Mouse (Mus musculus): ENCODE measurements around the gene Rxra. TPM values are rescaled to one million over a fixed set of nuclear protein-coding genes. Genes with fewer than 3 reads are reported as not detected.

Gene Rxra
- polyA plus RNA-seq (2012): 0.55 TPM in 2 replicates

GRCm38 (mm10) chr2:27676106-27676477 is at the start of gene Rxra:
Gene Rxra (plus strand): TSS chr2:27676440.
- H3K4me3 ChIP-seq (replicated peaks): peak within 1 kb of the TSS; percentile 71
- H3K9me3 ChIP-seq (ENCODE audit: control insufficient read depth, low read length): no peaks in the 10 kb centered on the region
- H3K36me3 ChIP-seq (ENCODE audit: control insufficient read depth): no peaks in the 10 kb centered on the region
- TF ChIP-seq TAL1 (IDR thresholded peaks at IDR 0.05; ENCODE audit: low read length): no peak
- no peak for TF ChIP-seq GATA1 (IDR thresholded peaks at IDR 0.05; ENCODE audit: low read length)
- H3K4me1 ChIP-seq (ENCODE audit: control insufficient read depth): peaks cover 33% of the 10 kb centered on the region
- H3K27me3 ChIP-seq (ENCODE audit: control insufficient read depth): peaks cover 30% of the 10 kb centered on the region

- Histone ChIP-seq H3K36me3 (ENCODE audit: control insufficient read depth) (no peaks in the 10 kb centered on the region), H3K4me3 (replicated peaks) (no peak overlapping the region), H3K4me1 (ENCODE audit: control insufficient read depth) (no peaks in the 10 kb centered on the region; the same call in 1 of the 2 replicates), H3K27me3 (ENCODE audit: control insufficient read depth) (no peaks in the 10 kb centered on the region), H3K9me3 (ENCODE audit: control insufficient read depth, low read length) (no peaks in the 10 kb centered on the region)
- TF ChIP-seq GATA1 (IDR thresholded peaks at IDR 0.05; ENCODE audit: low read length) (no peak), TAL1 (IDR thresholded peaks at IDR 0.05; ENCODE audit: low read length) (no peak)
These were observed 49.6 kb upstream of the Rxra start for GRCm38 (mm10) chr2:27626604-27627003.

DNA sequence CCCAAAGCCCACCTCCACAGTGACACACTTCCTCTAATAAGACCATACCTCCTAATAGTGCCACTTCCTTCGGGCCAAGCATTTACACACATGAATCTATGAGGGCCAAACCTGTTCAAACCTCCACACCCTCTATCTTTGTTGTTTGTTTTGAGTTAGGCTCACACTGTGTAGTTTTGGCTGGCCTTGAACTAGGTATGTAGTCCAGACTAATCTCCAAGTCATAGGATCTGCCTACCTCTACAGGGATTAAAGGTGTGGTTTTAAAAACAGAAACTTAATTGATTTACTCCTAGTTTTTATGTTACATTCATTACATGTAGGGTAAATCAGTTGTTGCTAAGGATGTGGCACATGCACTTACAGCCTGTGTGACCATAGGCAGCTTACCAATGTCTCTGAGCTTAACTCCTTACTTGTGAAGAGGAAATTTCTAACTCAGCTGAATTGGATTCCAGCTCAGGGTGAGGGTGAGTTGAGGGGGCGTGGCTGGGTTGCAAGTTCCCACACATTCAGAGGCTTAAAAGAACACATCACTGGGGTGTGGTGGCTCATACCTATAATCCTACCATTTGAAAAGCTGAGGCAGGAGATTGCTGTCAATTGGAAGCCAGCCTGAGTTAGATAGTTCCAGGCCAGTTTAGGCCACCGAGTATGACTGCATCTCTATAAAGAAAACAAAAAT is 45.5 kb upstream of the Rxra start:
- Histone ChIP-seq H3K4me3 (replicated peaks) (no peak overlapping the region), H3K9me3 (ENCODE audit: control insufficient read depth, low read length) (no peaks in the 10 kb centered on the region), H3K36me3 (ENCODE audit: control insufficient read depth) (no peaks in the 10 kb centered on the region), H3K27me3 (ENCODE audit: control insufficient read depth) (no peaks in the 10 kb centered on the region), H3K4me1 (ENCODE audit: control insufficient read depth) (peaks cover 7% of the 10 kb centered on the region)
- TF ChIP-seq GATA1 (IDR thresholded peaks at IDR 0.05; ENCODE audit: low read length) (no peak), TAL1 (IDR thresholded peaks at IDR 0.05; ENCODE audit: low read length) (no peak)

GRCm38 (mm10) chr2:27633471-27633870 is 42.8 kb upstream of the Rxra start:
- Histone ChIP-seq H3K36me3 (ENCODE audit: control insufficient read depth) (no peaks in the 10 kb centered on the region), H3K4me3 (replicated peaks) (no peak overlapping the region), H3K4me1 (ENCODE audit: control insufficient read depth) (peaks cover 7% of the 10 kb centered on the region), H3K27me3 (ENCODE audit: control insufficient read depth) (no peaks in the 10 kb centered on the region), H3K9me3 (ENCODE audit: control insufficient read depth, low read length) (no peaks in the 10 kb centered on the region)
- TF ChIP-seq GATA1 (IDR thresholded peaks at IDR 0.05; ENCODE audit: low read length): no peak
- TF ChIP-seq TAL1 (IDR thresholded peaks at IDR 0.05; ENCODE audit: low read length): no peak

DNA sequence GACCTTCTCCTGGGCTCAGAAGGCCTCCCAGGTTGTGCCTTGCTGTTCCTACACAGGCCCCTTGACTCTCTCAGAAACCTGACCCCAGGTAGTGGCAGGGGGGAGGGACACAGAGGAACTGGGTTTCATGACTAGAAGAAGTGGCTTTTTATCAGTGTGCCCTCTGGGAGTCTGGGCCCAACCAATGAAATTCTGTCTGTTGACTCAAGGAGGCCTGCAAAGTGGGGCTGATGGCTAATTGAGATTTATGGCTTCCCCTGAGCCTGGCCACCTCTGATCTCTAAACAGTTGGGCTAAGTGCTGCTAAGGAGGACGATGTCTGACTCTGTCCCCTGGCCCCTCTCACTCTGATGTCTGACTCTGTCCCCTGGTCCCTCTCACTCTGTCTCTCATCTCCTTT is 42.2 kb upstream of the Rxra start:
- Histone ChIP-seq H3K36me3 (ENCODE audit: control insufficient read depth) (no peaks in the 10 kb centered on the region), H3K4me1 (ENCODE audit: control insufficient read depth) (peaks cover 7% of the 10 kb centered on the region), H3K4me3 (replicated peaks) (no peak overlapping the region), H3K9me3 (ENCODE audit: control insufficient read depth, low read length) (no peaks in the 10 kb centered on the region), H3K27me3 (ENCODE audit: control insufficient read depth) (no peaks in the 10 kb centered on the region)
- TF ChIP-seq TAL1 (IDR thresholded peaks at IDR 0.05; ENCODE audit: low read length) (no peak), GATA1 (IDR thresholded peaks at IDR 0.05; ENCODE audit: low read length) (no peak)

DNA sequence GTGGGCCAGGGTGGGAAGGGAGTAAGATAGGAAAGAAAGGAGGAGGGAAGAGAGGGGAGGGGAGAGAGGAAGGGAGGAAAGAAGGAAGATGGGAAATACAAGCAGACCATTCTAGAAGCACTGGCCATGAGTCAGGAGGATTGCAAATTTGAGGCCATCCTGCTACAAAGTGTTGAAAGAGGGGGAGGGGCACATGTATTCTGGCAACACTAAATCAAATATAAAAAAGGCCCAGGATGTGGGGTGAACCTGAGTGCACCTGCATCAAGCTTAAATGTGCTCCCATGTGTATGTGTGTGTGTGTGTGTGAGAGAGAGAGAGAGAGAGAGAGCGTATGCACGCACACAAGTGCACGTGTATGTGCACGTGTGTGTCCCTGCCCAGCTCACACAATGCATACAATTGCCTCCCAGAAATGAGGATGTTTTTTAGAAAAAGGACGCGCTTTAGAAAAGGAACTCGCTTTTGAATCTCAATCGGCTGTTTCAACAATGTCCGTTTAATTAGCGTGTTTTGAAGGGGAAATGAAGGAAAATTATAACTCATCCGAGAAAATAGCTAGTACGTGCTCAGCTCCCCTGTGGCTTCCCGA is 41.0 kb upstream of the Rxra start:
- Histone ChIP-seq H3K9me3 (ENCODE audit: control insufficient read depth, low read length) (no peaks in the 10 kb centered on the region), H3K4me3 (replicated peaks) (no peak overlapping the region), H3K27me3 (ENCODE audit: control insufficient read depth) (no peaks in the 10 kb centered on the region), H3K4me1 (ENCODE audit: control insufficient read depth) (peaks cover 7% of the 10 kb centered on the region), H3K36me3 (ENCODE audit: control insufficient read depth) (no peaks in the 10 kb centered on the region)
- TF ChIP-seq TAL1 (IDR thresholded peaks at IDR 0.05; ENCODE audit: low read length) (no peak), GATA1 (IDR thresholded peaks at IDR 0.05; ENCODE audit: low read length) (no peak)

DNA sequence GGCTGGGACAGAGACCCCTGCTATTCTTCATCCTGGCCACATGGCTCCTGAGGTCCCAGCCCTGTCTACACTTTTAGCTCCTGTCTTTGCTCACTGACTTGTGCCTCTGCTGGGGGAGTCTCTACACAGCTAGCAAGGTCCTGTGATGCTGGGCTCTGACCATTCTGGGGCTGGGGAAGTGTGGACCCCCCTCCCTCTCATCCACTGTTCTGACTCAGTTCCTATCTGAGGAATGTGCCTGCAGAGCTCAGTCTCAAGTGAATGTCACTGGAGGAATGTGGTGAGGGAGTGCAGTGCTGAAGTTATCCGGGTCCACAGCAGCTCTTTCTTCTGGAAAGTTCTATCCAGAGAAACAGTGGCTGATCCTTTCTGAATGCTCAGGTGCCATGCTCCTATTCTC is 39.4 kb upstream of the Rxra start:
- TF ChIP-seq GATA1 (IDR thresholded peaks at IDR 0.05; ENCODE audit: low read length): no peak
- TF ChIP-seq TAL1 (IDR thresholded peaks at IDR 0.05; ENCODE audit: low read length): no peak

DNA sequence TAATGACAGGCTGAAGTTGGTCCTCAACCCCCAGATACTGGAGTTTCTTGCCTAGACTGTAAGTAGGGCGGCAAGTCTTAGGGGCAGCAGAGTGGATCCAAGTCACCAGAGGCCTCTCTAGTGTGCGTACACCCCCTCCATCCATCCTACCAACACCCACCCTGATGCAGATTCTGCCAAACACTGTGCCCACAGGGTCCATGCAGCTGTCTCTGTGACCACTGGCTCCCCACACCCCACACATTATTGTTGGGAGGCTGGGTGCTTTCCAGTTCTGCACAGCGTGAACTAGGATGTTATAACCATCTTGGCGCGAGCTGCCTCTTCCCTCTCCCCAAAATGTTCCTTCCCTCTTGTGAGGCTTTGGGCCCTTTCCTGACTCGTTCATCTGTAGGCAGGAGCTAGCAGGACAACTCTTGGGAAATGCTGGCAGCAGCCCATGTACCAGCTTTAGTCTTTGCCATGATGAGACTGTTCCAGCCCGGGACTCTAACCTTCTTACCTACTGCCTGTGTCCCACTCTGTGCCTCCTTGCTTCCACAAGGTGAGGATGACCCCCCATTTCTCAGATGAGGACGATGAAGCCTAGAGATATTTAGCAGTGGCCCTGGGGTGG is 38.9 kb upstream of the Rxra start:
- no peak for TF ChIP-seq GATA1 (IDR thresholded peaks at IDR 0.05; ENCODE audit: low read length)
- TF ChIP-seq TAL1 (IDR thresholded peaks at IDR 0.05; ENCODE audit: low read length): no peak
- no peaks in the 10 kb centered on the region for H3K36me3 ChIP-seq (ENCODE audit: control insufficient read depth)
- H3K4me1 ChIP-seq (ENCODE audit: control insufficient read depth): peaks cover 7% of the 10 kb centered on the region
- no peaks in the 10 kb centered on the region for H3K27me3 ChIP-seq (ENCODE audit: control insufficient read depth)
- H3K9me3 ChIP-seq (ENCODE audit: control insufficient read depth, low read length): no peaks in the 10 kb centered on the region
- no peak overlapping the region for H3K4me3 ChIP-seq (replicated peaks)

More for the DNA sequence above, 39.4 kb upstream of the Rxra start:
- Histone ChIP-seq H3K4me1 (ENCODE audit: control insufficient read depth) (peaks cover 7% of the 10 kb centered on the region), H3K27me3 (ENCODE audit: control insufficient read depth) (no peaks in the 10 kb centered on the region), H3K4me3 (replicated peaks) (no peak overlapping the region), H3K9me3 (ENCODE audit: control insufficient read depth, low read length) (no peaks in the 10 kb centered on the region), H3K36me3 (ENCODE audit: control insufficient read depth) (no peaks in the 10 kb centered on the region)

- Histone ChIP-seq H3K27me3 (ENCODE audit: control insufficient read depth) (no peaks in the 10 kb centered on the region), H3K9me3 (ENCODE audit: control insufficient read depth, low read length) (no peaks in the 10 kb centered on the region), H3K4me3 (replicated peaks) (no peak overlapping the region), H3K36me3 (ENCODE audit: control insufficient read depth) (no peaks in the 10 kb centered on the region), H3K4me1 (ENCODE audit: control insufficient read depth) (no peaks in the 10 kb centered on the region; the same call in 1 of the 2 replicates)
- TF ChIP-seq GATA1 (IDR thresholded peaks at IDR 0.05; ENCODE audit: low read length): no peak
- no peak for TF ChIP-seq TAL1 (IDR thresholded peaks at IDR 0.05; ENCODE audit: low read length)
These were observed 36.5 kb upstream of the Rxra start for GRCm38 (mm10) chr2:27639631-27640334.
